Mouse (Mus musculus): ENCODE data around the gene Plekha1.

Gene Plekha1

DNA sequence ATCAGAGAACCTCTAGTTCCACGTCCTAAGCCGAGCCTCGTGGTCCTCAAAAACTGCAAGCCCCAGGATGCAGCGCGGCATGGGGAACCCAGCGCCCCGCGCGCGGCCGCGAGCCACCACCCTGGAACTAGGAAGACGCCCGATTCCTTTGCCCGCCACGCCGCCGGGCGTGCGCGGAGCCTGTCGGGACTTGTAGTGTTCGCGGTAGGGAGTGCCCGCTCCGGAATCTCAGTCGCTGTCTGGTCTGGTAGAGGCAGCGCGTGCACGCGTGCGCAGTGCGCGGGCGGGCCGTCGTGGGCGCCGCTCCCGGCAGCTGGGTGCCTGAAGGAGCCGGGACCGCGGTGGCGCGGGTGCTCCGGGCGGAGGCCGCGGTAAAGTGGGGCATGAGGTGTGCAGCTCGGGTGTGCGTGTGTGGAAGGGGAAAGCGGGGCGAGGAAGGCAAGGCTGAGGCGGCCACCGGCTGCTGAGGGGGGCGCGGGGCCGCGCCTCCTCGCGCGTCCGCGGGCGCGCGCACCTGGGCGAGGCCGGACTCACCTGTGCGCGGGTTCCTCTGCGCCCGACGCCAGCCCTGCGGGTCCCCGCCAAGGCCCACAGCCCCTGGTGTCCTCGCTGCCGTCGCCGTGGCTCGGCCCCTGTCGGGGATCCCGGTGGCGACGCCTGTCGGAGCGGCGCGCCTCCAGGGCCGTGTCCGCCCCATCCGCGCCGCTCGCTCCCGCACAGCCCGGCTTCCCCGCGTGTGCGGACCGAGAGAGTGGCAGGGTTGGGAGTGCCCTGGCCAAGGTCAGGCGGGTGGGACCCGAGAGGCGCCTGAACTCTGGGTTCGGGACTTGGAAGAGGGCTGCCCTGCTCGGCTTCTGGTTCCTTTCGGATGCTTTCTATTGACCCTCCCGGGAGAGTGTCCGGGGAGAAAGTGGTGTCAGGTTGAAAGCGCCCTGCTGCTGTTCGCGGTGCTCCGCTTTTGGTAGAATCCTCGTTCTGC, at the start of gene Plekha1:
Gene Plekha1, plus strand, starts transcription at position 144 of the 979 bp plus-strand sequence.
- peak; percentile 99 for DNase-seq (ENCODE audit: low spot score)

DNA sequence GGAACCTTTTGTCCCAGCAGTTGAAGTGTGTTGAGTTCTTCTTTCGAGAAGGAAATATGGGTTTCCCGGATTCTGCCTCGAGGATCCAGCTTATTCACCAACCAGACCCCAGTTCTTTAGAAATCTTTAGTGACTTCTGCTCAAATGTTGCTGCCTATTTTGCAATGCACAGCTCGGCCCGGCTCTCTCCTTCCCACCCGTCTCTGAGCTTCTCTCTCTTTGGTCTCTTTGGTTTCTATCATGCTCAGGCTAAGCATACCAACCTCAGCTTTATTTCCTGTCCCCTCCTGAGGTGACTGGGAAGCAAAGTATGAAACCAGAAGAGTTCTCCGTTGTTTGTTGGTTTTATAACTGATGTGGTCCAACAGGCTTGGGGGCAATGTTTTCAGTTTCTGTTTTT, 49.3 kb upstream of the Plekha1 start:
- DNase-seq (ENCODE audit: low spot score), result peak; percentile 31

DNA sequence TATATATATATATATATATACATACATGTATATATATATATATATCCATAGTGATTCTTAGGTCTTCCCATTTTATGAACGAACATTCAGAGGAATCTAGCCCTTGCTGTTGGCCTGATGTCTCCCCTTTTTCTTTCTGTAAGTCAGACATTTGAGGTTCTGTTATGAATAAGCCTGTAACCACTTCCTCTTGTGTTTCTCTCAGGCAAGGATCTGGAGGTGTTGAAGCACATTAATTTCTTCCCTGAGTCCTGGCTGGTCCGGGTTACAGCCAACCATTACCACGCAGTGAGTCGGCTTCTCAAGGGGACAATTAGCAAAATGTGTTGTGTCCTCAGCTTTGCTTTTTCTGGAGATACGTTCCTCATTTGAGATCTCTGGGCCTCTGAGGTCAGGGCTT, 46.7 kb upstream of the Plekha1 start:
- DNase-seq (ENCODE audit: low spot score), result peak; percentile 7

DNA sequence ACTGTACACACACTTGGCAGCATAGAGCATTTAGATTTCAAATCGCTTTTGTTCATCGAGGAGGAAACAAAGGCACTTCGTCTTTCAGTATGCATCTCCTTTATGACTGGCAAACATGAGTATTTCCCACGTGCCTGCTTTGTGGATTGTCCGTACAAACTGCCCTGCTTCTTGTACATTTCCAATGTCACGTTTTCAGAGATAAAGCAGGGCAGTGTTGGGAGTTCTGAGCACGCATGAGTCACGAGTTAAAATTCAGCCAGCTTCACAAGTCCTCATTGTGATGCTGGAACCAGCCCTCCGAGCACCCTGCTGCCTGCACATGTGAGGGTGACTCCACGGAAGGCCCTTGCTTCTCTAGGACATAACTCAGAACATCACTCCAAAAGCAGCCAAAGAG, 45.9 kb upstream of the Plekha1 start:
- DNase-seq (ENCODE audit: low spot score), result no peak

DNA sequence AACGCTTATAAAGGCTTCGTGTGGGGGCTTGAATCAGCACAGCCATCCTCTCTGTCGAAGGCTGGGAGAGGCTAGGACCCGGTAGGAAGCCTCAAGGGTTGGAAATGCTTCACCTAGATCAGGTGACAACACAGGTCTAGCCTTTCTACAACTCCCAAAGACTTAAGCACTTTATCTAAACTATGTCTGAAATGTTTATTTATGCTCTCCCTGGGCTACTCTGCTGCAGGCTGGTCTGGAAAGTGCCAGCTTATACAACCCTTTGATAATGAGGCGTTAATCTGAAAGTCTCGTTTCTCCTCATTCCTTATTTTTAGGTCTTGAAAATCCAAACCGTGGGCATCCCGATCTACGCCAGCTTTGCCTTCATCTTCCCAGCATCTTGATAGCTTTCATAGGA, 41.6 kb upstream of the Plekha1 start:
- no peak for DNase-seq (ENCODE audit: low spot score)

DNA sequence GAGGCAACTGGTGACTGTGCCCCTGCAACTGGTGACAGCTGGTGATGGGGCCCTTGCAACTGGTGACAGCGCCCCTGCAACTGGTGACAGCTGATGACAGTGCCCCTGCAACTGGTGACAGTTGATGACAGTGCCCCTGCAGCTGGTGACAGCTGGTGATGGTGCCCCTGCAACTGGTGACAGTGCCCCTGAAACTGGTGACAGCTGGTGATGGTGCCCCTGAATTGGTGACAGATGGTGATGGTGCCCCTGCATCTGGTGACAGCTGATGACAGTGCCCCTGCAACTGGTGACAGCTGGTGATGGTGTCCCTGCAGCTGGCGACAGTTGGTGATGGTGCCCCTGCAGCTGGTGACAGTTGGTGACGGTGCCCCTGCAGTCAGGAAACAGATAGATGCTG, 39.2 kb upstream of the Plekha1 start:
- DNase-seq (ENCODE audit: low spot score), result no peak

DNA sequence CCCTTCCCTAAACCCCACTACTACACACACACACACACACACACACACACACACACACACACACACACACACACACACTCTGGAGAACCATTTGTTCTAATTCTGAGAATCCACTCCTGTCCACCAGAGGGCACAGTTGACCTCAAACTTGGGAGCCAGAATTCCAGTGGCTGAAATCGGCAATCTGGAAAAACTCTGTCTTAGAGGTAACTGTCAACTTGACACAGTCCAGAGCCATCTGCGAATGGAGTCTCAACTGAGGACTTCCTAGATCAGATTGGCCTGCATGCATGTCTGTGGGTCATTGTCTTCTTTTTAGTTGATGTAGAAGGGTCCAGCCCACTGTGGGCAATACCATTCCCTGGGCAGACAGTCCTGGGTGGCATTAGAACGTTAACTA, 38.1 kb upstream of the Plekha1 start:
- no peak for DNase-seq (ENCODE audit: low spot score)

DNA sequence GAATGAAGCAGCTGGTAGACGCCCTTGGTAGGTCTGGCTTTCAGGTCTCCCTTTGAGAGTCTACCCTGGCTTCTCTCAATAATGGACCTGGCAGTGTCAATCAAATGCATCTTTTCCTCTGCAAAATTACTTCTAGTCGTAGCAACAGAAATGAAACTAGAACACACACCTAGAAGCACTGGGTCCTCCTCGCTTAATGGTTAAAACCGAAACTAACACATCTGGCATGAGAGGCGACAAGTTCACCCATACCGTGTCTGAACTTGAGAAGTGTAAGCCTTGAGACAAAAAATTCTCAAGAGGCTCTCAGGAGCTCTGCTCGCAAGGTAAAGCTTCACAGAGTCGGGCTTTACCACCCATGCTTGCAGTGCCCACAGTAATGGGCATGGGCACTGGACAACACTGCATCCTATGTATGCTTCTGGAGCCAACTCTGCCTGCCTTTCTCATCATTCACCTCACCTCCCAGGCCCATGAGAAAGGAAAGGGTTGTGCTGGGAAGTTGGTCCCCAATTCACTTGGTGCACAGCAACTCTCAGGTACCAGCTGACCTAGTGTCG, 37.6 kb upstream of the Plekha1 start:
- DNase-seq (ENCODE audit: low spot score), result peak; percentile 29

DNA sequence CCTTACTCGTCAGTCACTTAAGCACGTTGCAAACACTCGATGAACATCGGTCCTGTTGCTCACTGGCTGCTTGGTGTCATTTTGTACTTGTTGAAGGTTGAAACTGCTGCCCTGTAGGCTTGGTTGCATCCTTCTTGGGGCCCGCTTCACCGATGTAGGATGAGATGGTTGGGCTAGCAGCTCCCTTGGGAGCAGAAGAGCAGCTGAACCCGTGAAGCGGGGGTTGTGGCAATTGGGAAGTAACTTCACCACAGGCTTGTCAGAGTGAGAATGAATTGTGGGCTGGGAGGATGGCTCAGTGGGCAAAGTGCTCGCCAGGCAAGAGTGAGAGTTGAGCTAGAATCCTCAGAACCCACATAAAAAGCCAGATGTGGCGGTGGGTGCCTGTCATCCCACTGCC, 37.1 kb upstream of the Plekha1 start:
- no peak for DNase-seq (ENCODE audit: low spot score)

DNA sequence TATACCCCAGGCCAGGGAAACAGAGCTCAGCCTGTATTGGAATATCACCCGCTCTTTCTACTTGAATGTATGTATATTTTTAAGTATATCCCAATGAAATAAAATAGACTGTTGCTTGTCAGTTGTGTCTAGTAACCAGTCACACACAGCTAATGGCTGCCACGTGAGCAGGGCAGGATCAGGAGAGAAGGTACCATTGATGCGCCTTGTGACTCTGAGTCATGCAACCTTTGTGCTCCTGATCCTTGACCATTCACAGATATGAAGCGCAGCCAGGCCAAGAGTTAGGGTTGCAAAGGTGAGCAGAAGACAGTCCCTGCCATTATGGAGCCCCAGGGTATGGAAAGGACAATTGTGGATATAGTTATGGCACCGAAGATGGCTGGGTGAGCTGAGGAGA, 34.0 kb upstream of the Plekha1 start:
- DNase-seq (ENCODE audit: low spot score), result no peak

DNA sequence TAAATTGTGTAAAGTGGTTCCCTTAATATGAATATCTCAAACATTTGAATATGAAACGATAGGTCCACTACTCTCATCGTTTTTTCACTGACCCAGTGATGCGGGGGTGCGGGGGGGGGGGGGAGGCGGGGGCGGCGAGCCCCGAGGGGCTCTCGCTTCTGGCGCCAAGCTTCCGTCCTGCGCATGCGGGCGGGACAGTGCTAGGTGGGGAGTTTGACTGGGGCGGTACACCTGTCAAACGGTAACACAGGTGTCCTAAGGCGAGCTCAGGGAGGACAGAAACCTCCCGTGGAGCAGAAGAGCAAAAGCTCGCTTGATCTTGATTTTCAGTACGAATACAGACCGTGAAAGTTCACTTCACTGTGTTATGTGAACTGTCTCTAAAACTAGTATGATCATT, 31.3 kb upstream of the Plekha1 start:
- DNase-seq (ENCODE audit: low spot score), result peak; percentile 11

DNA sequence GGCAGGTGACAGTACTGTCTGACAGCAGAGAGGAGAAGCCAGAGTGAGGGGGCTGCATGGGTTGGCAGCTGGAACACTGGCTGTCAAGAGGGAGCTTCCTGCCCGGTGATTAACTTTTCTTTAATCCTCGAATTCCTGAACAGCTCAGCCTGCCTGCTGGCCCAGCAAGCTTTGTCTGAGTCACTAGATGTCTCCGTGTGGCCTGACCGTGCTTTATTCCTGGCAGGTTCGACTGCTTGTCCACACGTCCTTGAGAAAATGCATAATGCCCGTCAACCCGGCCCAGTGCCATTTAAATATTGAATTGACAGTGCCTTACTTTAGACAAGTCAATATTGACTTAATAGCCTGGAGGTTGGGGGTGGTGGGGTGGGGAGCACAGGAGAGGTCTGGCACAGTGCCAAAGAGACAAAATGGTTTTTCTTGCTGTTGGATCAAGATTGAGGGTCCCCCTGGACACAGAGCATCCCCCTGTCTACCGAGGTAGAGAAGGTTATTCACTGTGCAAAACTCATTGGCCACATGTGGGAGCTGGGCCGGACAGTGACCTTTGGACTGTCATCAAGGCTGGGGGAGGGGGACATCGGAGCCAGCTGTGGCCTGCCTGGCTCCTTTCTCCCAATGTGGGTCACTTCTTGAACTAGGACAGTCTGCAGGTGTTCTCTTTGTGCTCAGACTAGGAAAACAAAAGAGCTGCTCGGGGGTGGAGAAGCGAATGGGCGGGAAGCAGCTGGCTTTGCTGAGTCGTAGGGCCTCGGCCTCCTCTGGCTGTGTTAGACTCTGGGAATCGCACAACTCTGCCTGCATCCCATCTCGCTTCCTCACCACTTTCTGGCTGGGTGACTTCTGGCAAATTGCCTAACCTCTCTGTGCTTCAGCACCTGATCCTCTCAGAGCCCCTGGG, 30.3 kb upstream of the Plekha1 start:
- no peak for DNase-seq (ENCODE audit: low spot score)

DNA sequence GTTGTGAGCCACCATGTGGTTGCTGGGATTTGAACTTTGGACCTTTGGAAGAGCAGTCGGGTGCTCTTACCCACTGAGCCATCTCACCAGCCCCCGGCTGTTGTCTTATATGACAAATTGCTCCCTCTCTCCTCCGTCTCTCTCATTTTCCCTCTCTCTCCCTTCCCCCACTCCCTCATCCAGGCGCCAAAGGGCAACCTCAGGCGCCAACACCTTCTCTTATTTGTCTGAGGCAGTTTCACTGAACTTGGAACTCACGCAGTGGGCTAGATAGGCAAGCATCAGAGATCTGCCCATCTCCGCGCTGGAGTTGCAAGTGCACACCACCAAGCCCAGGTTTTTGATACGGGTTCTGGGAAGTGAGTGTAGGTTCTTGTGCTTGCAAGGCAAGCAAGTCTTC, 29.5 kb upstream of the Plekha1 start:
- DNase-seq (ENCODE audit: low spot score), result no peak

DNA sequence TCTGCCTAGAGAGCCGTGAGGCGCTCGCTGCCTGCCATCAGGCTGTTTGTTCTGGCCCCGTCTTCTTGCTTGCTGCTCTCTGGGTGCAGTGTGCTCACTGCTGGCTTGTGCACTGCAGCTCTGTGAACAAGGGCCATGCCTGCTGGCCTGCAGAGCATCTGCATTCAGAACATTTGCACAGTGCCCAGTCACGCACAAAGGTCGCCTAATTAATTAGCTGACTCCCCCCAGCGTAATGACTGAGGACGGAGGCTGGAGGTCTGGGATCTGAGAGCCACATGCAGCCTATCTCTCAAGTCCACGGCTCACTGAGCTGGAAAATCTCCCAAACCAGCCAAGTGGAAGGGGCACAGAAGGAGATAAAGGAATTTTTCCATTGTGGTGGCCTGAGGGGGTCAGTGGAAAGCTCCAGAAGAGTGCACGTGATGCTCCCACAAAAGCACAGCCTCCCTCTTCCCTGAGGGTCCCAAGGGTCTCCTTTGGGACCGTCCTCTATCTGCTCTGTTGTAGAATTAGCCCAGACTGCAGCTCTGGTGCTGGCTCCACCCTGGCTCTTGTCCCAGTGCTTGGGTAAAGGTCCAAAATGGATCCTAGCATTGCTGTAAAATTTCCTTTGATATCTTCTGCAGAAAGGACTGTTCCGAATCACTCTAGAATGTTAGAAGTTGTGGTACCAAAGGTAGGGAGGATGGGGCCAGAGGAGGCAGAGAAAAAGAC, 27.5 kb upstream of the Plekha1 start:
- no peak for DNase-seq (ENCODE audit: low spot score)

DNA sequence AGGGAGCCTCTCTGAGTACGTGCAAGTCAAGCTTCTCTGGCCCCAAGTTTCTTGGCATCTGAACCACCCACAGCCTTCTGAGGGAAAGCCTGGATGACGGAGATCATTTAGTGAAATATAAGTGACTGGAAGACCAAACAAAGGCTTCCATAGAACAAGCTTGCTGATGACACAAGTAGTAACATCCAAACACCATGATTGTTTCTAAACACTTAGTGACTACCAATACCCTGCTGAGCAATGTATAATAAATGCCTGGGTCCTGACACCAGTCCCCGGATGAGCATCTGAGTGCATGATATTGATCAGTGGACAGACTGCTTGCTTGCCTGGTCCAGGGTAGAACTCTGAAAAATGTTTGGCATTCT, 26.9 kb upstream of the Plekha1 start:
- no peak for DNase-seq (ENCODE audit: low spot score)

DNA sequence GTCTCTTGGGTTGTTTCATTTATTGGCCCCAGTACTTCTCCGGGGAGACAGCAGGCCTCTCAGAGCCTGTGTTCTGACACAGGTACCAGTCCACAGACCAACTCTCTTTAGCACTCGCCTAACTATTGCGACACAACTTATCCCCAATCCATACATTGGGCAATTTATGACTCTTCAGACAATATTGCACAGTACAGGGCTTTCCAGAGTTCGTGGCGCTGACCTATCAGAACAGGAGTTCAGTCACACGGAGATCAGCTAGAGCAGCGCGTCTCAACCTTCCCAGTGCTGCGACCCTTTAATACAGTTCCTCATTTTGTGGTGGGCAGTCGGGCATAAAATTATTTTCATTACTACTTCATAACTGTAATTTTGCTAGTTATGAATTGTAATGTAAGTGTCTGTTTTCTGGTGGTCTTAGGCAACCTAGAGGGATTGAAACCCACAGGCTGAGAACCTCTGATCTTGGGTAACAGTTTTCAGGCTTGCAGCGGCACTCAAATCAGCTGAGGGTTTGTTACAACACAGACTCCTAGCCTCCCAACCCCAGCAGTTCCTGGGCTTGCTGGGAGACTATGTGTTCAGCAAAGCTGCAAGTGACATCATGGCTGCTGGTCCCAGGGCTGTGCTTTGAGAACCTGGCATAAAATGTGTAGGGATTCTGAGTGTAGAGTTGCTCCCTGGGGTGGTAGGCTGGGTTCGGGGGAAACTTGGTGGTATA, 26.0 kb upstream of the Plekha1 start:
- no peak for DNase-seq (ENCODE audit: low spot score)

DNA sequence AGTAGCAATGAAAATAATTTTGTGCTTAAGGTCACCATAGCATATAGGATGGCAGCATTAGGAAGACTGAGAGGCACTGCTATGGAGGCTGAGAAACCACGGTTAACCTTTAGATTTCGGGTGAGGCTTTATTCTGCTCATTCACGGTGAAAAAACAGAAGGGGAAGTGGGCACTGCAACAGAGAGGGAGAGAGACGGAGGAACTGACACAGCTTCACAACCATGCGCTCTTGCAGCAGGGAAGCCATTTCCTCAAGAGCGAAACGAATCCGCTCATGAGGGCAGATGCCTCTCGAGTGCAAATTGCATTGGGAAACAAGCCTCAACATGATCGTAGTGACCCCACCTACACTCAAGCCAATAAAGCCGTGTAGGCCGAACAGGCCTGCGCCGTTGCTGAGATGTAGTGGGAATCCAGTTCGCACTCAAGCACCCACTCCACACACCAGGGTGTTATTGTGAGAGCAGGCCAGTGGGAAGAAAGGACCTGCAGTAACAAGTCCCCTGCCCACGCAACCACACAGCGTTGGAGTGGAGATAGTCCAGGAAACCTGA, 18.3 kb upstream of the Plekha1 start:
- peak; percentile 9 for DNase-seq (ENCODE audit: low spot score)

DNA sequence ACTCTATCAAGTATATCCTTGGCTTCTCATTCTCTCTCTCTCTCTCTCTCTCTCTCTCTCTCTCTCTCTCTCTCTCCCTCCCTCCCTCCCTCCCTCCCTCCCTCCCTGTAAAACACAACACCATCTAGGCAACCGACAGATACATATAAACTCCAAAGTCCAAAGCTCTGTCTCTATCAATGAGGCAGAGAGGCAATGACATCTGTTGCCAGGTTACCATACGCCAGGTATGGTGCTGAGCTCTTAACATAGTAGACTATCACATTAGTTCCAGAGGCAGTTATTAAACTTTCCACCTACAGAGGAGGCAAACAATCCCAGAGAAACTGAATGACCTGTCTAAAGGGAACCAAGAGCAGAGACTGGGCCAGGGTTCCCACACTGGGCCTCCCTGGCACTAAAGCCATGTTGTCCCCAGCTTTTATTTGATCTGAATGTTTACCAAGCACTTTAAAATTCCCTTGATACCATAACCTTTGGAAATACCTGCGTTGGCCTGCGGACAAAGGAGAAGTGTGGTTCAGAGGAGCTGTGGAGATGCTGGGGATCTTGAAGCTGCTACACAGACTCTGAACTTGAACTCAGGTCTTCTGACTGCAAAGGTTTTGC, 10.8 kb upstream of the Plekha1 start:
- no peak for DNase-seq (ENCODE audit: low spot score)

DNA sequence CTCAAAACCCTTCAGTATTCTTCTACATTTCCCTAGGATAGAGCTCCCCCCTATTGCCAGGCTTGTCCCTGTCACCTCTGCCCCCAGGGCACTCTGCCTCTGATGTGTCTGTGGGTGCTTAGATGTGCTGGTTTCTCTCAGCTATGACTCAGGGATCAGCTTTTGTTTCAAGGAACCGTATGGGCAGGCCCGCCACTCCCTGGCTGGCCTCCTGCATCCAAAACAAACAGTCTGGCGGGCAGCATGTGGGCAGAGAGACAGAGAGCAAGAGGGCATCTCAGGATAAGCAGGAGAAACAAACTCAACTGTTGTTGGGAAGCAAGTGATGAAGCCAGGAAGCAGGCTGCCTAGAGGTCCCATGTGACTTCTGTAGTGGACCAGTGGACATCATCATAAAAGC, 9.9 kb upstream of the Plekha1 start:
- DNase-seq (ENCODE audit: low spot score), result no peak

DNA sequence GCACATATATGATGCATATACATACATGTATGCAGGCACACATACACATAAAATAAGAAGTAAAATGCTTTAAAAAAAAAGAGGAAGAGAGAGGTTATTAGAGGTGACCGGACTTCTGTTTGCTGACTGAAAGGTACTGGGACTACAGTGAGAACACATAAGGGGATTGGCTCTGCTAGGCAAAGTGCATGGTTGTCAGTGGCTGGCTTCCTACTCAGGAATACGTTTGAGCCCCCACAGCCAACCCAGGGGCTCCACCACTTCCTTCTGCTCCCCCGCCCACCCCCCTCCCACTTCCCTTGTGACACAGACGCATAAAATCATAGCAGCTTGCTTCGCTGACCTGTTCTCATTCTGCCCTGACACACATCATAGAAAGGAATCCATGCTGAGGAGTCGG, 7.6 kb upstream of the Plekha1 start:
- DNase-seq (ENCODE audit: low spot score), result no peak

DNA sequence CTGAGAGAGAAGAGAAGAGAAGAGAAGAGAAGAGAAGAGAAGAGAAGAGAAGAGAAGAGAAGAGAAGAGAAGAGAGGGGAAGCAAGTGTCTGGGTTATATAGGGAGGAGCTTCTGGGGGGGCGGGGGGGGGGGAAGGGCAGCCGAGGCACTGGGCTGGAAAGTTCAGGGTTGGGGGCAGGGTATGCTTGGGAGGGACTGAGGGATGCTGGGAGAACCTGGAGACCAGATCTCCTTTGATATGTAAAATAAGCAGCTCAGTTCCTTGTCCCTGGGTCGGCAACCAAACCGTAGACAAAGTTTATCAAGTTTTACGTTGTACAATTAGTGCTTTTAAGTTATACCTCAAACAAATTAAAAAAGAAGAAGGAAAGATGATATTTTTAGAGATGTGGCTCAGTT, 5.6 kb upstream of the Plekha1 start:
- DNase-seq (ENCODE audit: low spot score), result no peak

All from T-cell, adult 2 months (primary cell).